Mouse (Mus musculus): Measurements from ENCODE around the gene Vmn1r213. TPM values are rescaled to one million over a fixed set of nuclear protein-coding genes. Genes with fewer than 3 reads are reported as not detected.

The Vmn1r213 gene
- not detected in 2 replicates for polyA plus RNA-seq (2015; fragmentation: Nextera tagmentation; extraction: Ambion mirVana)

DNA sequence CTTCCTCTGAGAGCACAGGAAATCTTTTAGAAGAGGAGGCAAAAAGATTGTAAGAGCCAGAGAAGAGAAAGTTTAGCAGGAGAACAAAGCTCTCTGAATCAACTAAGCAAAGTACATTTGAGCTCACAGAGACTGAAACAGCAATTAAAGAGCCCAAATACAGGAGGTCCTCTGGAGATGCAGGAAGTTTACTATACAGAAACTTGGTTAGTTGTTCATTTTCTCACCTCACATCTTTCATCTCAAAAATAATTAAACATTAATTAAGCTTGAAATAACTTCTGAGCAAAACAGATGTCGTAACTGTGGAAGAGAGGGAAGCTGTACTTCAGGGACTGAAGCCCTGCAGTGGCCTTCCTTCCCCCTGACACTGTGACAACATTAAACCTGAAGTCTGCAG, at the start of gene Vmn1r213:
Gene Vmn1r213, plus strand, starts transcription at position 301 of the 400 bp plus-strand sequence.
- Histone ChIP-seq H3K27me3 (no peaks in the 10 kb centered on the region), H3K4me2 (replicated peaks) (no peak within 1 kb of the TSS), H3K9ac (no peak within 1 kb of the TSS), H3K27ac (replicated peaks) (no peak within 1 kb of the TSS), H3K4me3 (replicated peaks) (no peak within 1 kb of the TSS), H3K4me1 (no peaks in the 10 kb centered on the region), H3K9me3 (replicated peaks) (no peaks in the 10 kb centered on the region), H3K36me3 (no peaks in the 10 kb centered on the region)
- no peak for ATAC-seq (ENCODE audit: insufficient number of reproducible peaks, low FRiP score, low TSS enrichment, low read depth)
- WGBS: 57% methylated on average over 1 of the region's 1 CpGs

DNA sequence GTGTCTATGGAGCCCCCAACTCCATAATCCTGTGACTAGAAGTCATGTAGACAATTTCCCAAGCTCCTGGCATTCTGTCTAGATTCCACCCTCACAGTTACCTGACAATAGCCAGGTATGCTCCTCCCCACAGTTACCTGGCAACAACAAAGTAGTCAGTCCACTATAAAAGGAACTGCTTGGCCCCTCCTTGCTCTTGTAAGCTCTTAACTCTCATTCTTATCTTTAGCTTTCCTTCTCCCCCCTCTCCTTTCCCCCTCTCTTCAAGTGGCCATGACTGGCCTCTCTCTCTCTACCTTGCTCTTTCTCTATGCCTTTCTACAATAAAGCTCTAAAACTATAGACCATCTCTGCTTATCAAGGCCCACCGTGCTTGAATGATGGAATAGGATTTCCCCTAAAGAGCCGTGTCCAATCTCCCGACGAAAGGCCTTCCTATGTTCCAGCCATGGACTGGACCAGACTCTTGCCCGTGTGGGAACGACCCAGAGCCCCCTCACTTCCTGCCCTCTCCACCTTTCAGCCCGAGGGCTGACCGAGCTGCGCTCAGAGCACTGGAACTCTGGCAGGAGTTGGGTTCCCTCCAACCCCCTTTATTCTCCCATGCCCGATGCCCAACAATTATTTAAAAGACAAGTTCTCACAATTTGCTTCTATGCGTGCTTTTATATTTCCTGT, 17.1 kb upstream of the Vmn1r213 start:
- Histone ChIP-seq H3K4me1 (no peaks in the 10 kb centered on the region), H3K36me3 (no peaks in the 10 kb centered on the region), H3K9ac (no peak overlapping the region), H3K27ac (replicated peaks) (no peak overlapping the region), H3K4me3 (replicated peaks) (no peak overlapping the region), H3K9me3 (replicated peaks) (no peaks in the 10 kb centered on the region), H3K4me2 (replicated peaks) (no peak overlapping the region), H3K27me3 (no peaks in the 10 kb centered on the region)
- ATAC-seq (ENCODE audit: insufficient number of reproducible peaks, low FRiP score, low TSS enrichment, low read depth): no peak
- WGBS: 76% methylated on average over 11 of the region's 11 CpGs

DNA sequence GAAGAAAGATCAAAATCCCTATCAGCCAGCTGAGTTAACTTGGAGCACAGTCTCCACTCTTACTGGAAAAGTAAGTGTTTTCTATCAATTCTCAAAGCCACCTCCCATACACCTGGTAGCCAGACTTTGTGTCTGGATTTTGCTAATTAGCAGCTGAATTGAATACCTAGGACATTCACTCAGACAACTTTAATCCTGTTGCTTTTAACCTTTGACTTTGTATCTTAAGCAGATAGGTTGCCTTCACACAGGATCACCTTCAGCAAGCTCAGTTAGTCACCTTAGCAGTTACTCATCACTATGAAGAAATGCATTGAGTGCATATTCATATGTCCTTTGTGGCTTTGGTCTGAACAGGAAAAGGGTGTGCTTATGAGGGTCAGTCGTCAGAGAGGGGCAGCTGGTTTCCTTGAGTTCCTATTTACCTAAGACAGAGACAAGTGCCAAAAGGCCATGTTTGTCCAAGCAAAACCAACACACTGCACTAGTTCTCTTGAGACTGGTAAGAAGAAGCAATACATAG, 15.2 kb upstream of the Vmn1r213 start:
- no peak overlapping the region for H3K27ac ChIP-seq (replicated peaks)
- H3K4me1 ChIP-seq: no peaks in the 10 kb centered on the region
- no peaks in the 10 kb centered on the region for H3K9me3 ChIP-seq (replicated peaks)
- no peaks in the 10 kb centered on the region for H3K36me3 ChIP-seq
- H3K9ac ChIP-seq: no peak overlapping the region
- ATAC-seq (ENCODE audit: insufficient number of reproducible peaks, low FRiP score, low TSS enrichment, low read depth): no peak
- no peak overlapping the region for H3K4me3 ChIP-seq (replicated peaks)
- no peak overlapping the region for H3K4me2 ChIP-seq (replicated peaks)
- 49% methylated on average over 1 of the region's 1 CpGs for WGBS
- H3K27me3 ChIP-seq: no peaks in the 10 kb centered on the region

DNA sequence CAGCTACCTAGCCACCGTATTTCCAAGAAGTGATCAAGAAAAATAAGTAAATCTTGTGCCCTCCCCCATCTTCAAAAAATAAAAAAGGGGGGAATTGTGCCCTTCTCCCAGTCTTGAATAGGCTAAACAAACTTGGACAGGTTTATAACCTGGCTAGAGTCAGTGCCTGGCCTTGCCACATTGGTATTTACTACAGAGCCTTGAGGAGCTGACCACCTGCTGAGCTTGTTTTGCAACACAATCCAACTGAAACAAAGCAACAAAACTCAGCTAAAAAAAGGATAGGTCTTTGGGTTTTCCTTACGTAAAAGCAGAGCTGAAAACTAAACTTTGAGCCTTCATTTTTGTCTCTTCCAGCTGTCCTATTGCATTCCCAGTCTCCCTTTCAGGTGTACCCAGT, 14.7 kb upstream of the Vmn1r213 start:
- Histone ChIP-seq H3K27me3 (no peaks in the 10 kb centered on the region), H3K36me3 (no peaks in the 10 kb centered on the region), H3K9me3 (replicated peaks) (0 out of 2 replicates have a peak, but pooled peaks cover 4% of the 10 kb centered on the region), H3K27ac (replicated peaks) (no peak overlapping the region), H3K4me3 (replicated peaks) (no peak overlapping the region), H3K4me1 (no peaks in the 10 kb centered on the region), H3K4me2 (replicated peaks) (no peak overlapping the region), H3K9ac (no peak overlapping the region)
- 49% methylated on average over 2 of the region's 2 CpGs for WGBS
- no peak for ATAC-seq (ENCODE audit: insufficient number of reproducible peaks, low FRiP score, low TSS enrichment, low read depth)

DNA sequence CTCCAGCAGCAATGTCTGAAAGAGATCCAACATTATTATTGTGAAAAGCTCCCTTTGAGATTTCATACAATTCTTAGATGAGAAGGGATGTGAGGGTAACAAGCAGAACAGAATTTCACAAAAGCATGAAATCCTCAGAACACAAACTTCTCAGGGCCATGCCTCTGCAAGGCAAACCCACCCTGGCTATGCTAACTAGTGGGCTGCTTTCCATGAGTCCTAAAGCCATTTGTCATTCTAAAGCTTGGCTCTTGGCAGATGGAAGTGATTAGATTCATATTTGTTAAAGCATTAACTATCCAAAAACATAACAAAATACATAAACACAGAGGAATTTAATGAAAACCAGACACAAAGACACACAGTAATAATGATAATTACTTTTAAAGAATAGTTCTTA, 10.7 kb downstream of the Vmn1r213 start:
- Histone ChIP-seq H3K4me3 (replicated peaks) (no peak overlapping the region), H3K36me3 (no peaks in the 10 kb centered on the region), H3K4me2 (replicated peaks) (no peak overlapping the region), H3K27me3 (no peaks in the 10 kb centered on the region), H3K9me3 (replicated peaks) (no peaks in the 10 kb centered on the region), H3K4me1 (no peaks in the 10 kb centered on the region), H3K27ac (replicated peaks) (no peak overlapping the region), H3K9ac (no peak overlapping the region)
- peak; percentile 73; the same call in 1 of the 2 replicates for ATAC-seq (ENCODE audit: insufficient number of reproducible peaks, low FRiP score, low TSS enrichment, low read depth)

DNA sequence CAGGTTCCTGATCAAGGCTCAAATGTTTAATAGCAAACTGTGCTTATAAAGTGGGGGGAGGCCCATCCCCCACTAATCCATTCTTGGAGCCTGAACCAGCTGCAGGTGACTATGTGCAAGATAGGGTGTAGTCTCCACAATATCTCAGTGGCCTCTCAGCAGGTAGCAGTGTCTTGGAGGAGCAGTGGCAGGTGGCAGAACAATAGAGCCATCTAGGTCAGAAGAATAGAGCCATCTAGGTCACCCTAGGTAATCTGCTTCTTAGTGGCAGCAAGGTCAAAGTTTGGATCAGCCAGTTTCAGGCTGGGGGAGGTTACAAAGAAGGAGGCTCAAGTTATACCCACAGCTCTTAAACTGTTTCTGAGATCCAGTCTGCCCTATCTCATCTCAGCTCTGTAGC, 17.4 kb downstream of the Vmn1r213 start:
- H3K9me3 ChIP-seq (replicated peaks): no peaks in the 10 kb centered on the region
- no peak for ATAC-seq (ENCODE audit: insufficient number of reproducible peaks, low FRiP score, low TSS enrichment, low read depth)
- H3K4me3 ChIP-seq (replicated peaks): no peak overlapping the region

DNA sequence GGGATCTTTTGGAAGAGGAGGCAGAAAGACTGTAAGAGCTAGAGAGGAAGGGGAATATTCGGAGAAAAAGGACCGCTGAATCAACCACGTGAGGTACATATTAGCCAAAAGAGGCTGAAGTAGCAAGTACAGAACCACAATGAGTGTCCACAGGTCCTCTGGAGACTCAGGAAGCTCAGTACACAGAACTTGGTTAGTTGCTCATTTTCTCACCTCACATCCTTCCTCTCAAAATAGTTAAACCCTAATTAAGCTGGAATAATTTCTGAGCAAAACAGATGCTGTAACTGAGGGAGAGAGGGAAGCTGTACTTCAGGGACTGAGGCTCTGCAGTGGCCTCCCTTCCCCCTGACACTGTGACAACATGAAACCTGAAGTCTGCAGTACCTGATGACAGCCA, 22.7 kb downstream of the Vmn1r213 start, which contains the start of gene Vmn1r214:
Gene Vmn1r214, plus strand, starts transcription at position 301 of the 400 bp plus-strand sequence.
- no peak for ATAC-seq (ENCODE audit: insufficient number of reproducible peaks, low FRiP score, low TSS enrichment, low read depth)
- Histone ChIP-seq H3K4me1 (no peaks in the 10 kb centered on the region), H3K9ac (no peak within 1 kb of the TSS), H3K4me3 (replicated peaks) (no peak within 1 kb of the TSS), H3K36me3 (no peaks in the 10 kb centered on the region), H3K27me3 (no peaks in the 10 kb centered on the region), H3K9me3 (replicated peaks) (no peaks in the 10 kb centered on the region), H3K27ac (replicated peaks) (no peak within 1 kb of the TSS), H3K4me2 (replicated peaks) (no peak within 1 kb of the TSS)
- WGBS: 81% methylated on average over 3 of the region's 3 CpGs

More for the DNA sequence above, 17.4 kb downstream of the Vmn1r213 start:
- H3K4me1 ChIP-seq: no peaks in the 10 kb centered on the region
- H3K27me3 ChIP-seq: no peaks in the 10 kb centered on the region
- no peak overlapping the region for H3K4me2 ChIP-seq (replicated peaks)
- H3K9ac ChIP-seq: no peak overlapping the region
- H3K27ac ChIP-seq (replicated peaks): no peak overlapping the region
- H3K36me3 ChIP-seq: no peaks in the 10 kb centered on the region

DNA sequence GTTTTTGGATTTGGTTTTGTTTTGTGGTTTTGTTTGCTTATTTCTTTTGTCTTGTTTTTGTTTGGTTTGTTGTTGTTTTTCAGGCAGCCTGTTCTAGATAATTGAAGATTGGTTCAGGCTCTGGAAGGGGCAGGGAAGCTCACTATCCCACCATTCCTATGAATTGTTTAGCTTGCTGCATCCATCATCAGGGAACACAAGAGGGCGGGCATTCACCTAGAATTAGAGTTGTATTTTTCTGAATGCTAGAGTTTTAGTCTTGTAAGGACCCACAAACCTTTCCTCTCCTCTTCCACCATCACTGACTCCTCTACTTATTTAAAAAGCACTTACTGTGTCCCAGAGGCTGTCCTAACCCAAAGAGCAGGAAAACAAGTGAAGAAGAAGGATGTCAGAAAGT, 50.3 kb downstream of the Vmn1r213 start:
- Histone ChIP-seq H3K27me3 (no peaks in the 10 kb centered on the region), H3K36me3 (no peaks in the 10 kb centered on the region), H3K4me1 (no peaks in the 10 kb centered on the region), H3K4me3 (replicated peaks) (no peak overlapping the region), H3K9ac (no peak overlapping the region), H3K4me2 (replicated peaks) (no peak overlapping the region), H3K9me3 (replicated peaks) (no peaks in the 10 kb centered on the region), H3K27ac (replicated peaks) (no peak overlapping the region)
- WGBS: 50% methylated on average over 1 of the region's 1 CpGs
- no peak for ATAC-seq (ENCODE audit: insufficient number of reproducible peaks, low FRiP score, low TSS enrichment, low read depth)

Other genes starting within 250 kb of the Vmn1r213 start
- gene Vmn1r208, start 230.3 kb upstream of the Vmn1r213 start, polyA plus RNA-seq (2015; fragmentation: Nextera tagmentation; extraction: Ambion mirVana): 0.12 TPM in 1 of 2 replicates, not detected in the other
- gene Vmn1r209, start 198.0 kb upstream of the Vmn1r213 start, polyA plus RNA-seq (2015; fragmentation: Nextera tagmentation; extraction: Ambion mirVana): not detected in 2 replicates
- not detected in 2 replicates for gene Vmn1r210, start 176.3 kb upstream of the Vmn1r213 start, polyA plus RNA-seq (2015; fragmentation: Nextera tagmentation; extraction: Ambion mirVana)
- gene Vmn1r211, start 150.1 kb upstream of the Vmn1r213 start, polyA plus RNA-seq (2015; fragmentation: Nextera tagmentation; extraction: Ambion mirVana): not detected in 2 replicates
- gene Vmn1r212, start 123.5 kb upstream of the Vmn1r213 start, polyA plus RNA-seq (2015; fragmentation: Nextera tagmentation; extraction: Ambion mirVana): not detected in 2 replicates
- not detected in 2 replicates for gene Vmn1r214, start 22.8 kb downstream of the Vmn1r213 start, polyA plus RNA-seq (2015; fragmentation: Nextera tagmentation; extraction: Ambion mirVana)
- gene Vmn1r215, start 60.4 kb downstream of the Vmn1r213 start, polyA plus RNA-seq (2015; fragmentation: Nextera tagmentation; extraction: Ambion mirVana): not detected in 2 replicates
- gene Vmn1r217, start 110.6 kb downstream of the Vmn1r213 start, polyA plus RNA-seq (2015; fragmentation: Nextera tagmentation; extraction: Ambion mirVana): not detected in 2 replicates
- gene Vmn1r218, start 125.5 kb downstream of the Vmn1r213 start, polyA plus RNA-seq (2015; fragmentation: Nextera tagmentation; extraction: Ambion mirVana): 0.01 and 0.07 TPM in 2 replicates
- gene Vmn1r219, start 151.7 kb downstream of the Vmn1r213 start, polyA plus RNA-seq (2015; fragmentation: Nextera tagmentation; extraction: Ambion mirVana): not detected in 2 replicates
- gene Vmn1r220, start 180.3 kb downstream of the Vmn1r213 start, polyA plus RNA-seq (2015; fragmentation: Nextera tagmentation; extraction: Ambion mirVana): 0.18 TPM in 1 of 2 replicates, not detected in the other
- gene Vmn1r221, start 206.5 kb downstream of the Vmn1r213 start, polyA plus RNA-seq (2015; fragmentation: Nextera tagmentation; extraction: Ambion mirVana): not detected in 2 replicates
- not detected in 2 replicates for gene Vmn1r222, start 228.3 kb downstream of the Vmn1r213 start, polyA plus RNA-seq (2015; fragmentation: Nextera tagmentation; extraction: Ambion mirVana)
- gene Vmn1r223, start 239.5 kb downstream of the Vmn1r213 start, polyA plus RNA-seq (2015; fragmentation: Nextera tagmentation; extraction: Ambion mirVana): not detected in 2 replicates

Measured in embryonic facial prominence, embryonic 15.5 days (tissue).